Mouse (Mus musculus) bone marrow macrophage, adult 2 months (primary cell): ENCODE data around the gene Treml1.

Experiments used
- CTCF ChIP-seq: IDR thresholded peaks from 2 replicates; pipeline ENCODE4 v1.5.1; 2012; ENCODE audit warnings: low read depth, mild to moderate bottlenecking, low read length, moderate library complexity
- POLR2A ChIP-seq: IDR thresholded peaks from 2 replicates; pipeline ENCODE4 v1.6.1; 2012; ENCODE audit warnings: mild to moderate bottlenecking, low read depth, low read length, borderline replicate concordance

- no peak for TF ChIP-seq CTCF
- no peak for TF ChIP-seq POLR2A
Measured at GRCm38 (mm10) chr17:48404706-48405105, 45.0 kb downstream of the Treml1 start.
